Mouse (Mus musculus): Measurements from ENCODE around the gene Cdk2ap2. TPM values are rescaled to one million over a fixed set of nuclear protein-coding genes. Genes with fewer than 3 reads are reported as not detected.
A peak's percentile ranks its signal among the peaks of the same experiment; 100 is the strongest.
"Not testable (repeated sequence)": the region's sequence is repeated elsewhere in the genome, so short reads cannot be mapped to it uniquely, and the experiment has no call there.

Gene Cdk2ap2
- total and polyA plus RNA-seq, 2 experiments from 2014 or later = 57.5 to 64.6 TPM

DNA sequence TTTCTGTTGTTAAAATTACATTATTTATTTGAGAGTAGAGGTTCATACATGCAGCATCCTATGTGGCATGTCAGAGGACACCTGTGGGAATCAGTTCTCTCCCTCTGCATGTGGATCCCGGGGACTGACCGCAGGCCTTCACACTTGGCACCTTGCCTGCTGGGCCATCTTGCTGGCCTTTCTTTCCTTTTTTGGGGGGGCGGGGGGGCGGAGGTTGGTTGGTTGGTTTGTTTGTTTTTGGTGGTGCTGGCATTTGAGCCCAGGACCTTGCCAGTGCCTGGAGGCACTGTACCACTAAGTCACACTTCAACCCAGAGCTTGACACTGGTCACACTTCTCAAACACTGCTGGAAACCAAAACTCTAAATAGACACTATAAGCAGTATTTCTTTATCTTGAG lies 37.4 kb downstream of the Cdk2ap2 start:
- WGBS = 90% methylated on average over 4 of the region's 4 CpGs
- Histone ChIP-seq H3K9ac (replicated peaks; ENCODE audit: low read length) (no peak overlapping the region), H3K36me3 (ENCODE audit: insufficient read depth, low read length) (peaks cover 26% of the 10 kb centered on the region), H3K4me2 (ENCODE audit: low read depth, low read length) (no peak overlapping the region), H3K27ac (no peak overlapping the region), H3K4me1 (ENCODE audit: insufficient read depth, low read length) (no peaks in the 10 kb centered on the region), H3K27me3 (ENCODE audit: insufficient read depth, low read length) (no peaks in the 10 kb centered on the region), H3K4me3 (ENCODE audit: low read length) (no peak overlapping the region), H3K9me3 (ENCODE audit: low read length) (no peaks in the 10 kb centered on the region)
- no peak for DNase-seq (ENCODE audit: low spot score)
- TF ChIP-seq CTCF (IDR thresholded peaks at IDR 0.05; ENCODE audit: low read depth) = no peak
- no peak for ATAC-seq

DNA sequence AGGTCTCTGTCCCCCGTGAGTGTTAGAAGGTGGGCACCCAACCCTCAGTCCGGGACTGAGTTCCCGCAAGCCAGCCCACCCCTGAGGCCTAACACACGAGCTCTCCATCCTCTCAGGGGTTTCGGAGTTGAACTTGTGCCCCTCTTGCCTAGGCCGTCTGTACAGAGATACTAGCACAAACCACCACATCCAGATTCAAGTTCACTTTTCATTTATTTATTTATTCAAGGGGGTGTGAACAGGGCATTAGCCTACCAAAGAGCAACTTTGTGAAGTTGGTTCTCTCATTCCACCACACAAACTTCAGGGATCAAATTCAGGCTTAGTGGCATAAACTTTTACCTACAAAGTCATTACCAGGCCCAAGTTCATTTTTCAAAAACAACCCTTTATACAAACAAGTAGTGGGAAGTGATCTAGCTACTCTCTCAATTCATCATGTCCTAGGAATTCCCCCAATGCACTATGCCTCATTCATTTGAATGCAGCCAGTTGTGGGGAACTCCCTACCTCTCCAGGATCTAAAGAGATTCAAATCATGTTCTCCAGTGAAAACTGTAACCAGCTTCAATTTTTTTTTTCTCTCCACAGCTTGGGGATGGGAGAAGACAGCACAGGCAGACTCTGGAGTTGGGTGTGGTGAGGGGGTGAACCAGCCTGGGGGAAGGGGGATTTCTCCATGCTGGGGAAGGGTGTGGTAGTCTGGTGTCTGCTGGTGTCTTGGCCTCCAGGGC lies 38.4 kb downstream of the Cdk2ap2 start:
- H3K27me3 ChIP-seq (ENCODE audit: insufficient read depth, low read length); H3K4me2 ChIP-seq (ENCODE audit: low read depth, low read length); H3K27ac ChIP-seq; H3K9me3 ChIP-seq (ENCODE audit: low read length); H3K9ac ChIP-seq (replicated peaks; ENCODE audit: low read length); DNase-seq (ENCODE audit: low spot score); H3K4me3 ChIP-seq (ENCODE audit: low read length); ATAC-seq; H3K4me1 ChIP-seq (ENCODE audit: insufficient read depth, low read length): not testable (repeated sequence)
- H3K36me3 ChIP-seq (ENCODE audit: insufficient read depth, low read length) = peaks cover 22% of the 10 kb centered on the region
- WGBS = 85% methylated on average over 6 of the region's 6 CpGs

DNA sequence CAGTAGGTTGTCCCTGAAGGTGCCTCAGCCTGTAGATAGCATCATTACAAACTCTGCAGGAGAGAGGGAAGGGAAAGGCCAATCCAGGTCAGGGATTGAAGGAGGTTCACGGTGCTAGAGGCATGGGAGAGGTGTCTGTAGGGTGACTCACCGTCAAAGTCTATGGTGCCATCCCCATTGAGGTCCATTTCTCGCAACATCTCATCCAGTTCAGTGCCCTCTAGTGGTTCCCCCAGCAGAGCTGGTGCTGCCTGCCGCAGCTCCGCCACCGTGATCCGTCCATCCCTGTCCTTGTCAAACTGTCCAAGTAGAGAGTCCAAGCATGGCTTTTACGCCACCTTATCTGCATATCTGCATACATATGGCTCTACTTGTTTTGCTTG lies 39.0 kb downstream of the Cdk2ap2 start:
- not testable (repeated sequence) for H3K27me3 ChIP-seq (ENCODE audit: insufficient read depth, low read length); H3K27ac ChIP-seq; ATAC-seq; H3K4me2 ChIP-seq (ENCODE audit: low read depth, low read length); H3K9ac ChIP-seq (replicated peaks; ENCODE audit: low read length); H3K4me1 ChIP-seq (ENCODE audit: insufficient read depth, low read length); DNase-seq (ENCODE audit: low spot score); H3K4me3 ChIP-seq (ENCODE audit: low read length); H3K9me3 ChIP-seq (ENCODE audit: low read length)
- 22% methylated on average over 8 of the region's 8 CpGs for WGBS
- peak; percentile 56 for TF ChIP-seq CTCF (IDR thresholded peaks at IDR 0.05; ENCODE audit: low read depth)
- peaks cover 21% of the 10 kb centered on the region for H3K36me3 ChIP-seq (ENCODE audit: insufficient read depth, low read length)

DNA sequence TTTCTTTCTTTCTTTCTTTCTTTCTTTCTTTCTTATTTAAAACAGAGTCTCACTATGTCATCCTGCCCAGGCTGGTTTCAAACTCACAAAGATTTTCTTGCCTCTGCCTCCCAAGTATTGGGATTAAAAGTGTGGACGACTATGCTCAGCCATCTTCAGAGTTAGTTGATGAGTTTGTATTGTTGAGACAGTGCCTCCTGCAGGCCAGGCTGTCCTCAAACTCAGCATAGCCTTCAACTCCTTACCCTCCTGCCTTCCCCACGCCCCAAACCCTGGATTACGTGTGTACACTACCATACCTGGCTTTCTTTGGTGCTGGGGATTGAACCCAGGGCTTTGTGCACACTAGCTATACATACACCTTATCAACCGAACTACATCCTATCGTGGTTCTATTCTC lies 39.5 kb downstream of the Cdk2ap2 start:
- TF ChIP-seq CTCF (IDR thresholded peaks at IDR 0.05; ENCODE audit: low read depth) = no peak
- Histone ChIP-seq H3K27ac (no peak overlapping the region), H3K4me2 (ENCODE audit: low read depth, low read length) (no peak overlapping the region), H3K4me1 (ENCODE audit: insufficient read depth, low read length) (no peaks in the 10 kb centered on the region), H3K4me3 (ENCODE audit: low read length) (no peak overlapping the region), H3K27me3 (ENCODE audit: insufficient read depth, low read length) (no peaks in the 10 kb centered on the region), H3K9me3 (ENCODE audit: low read length) (no peaks in the 10 kb centered on the region), H3K36me3 (ENCODE audit: insufficient read depth, low read length) (peaks cover 16% of the 10 kb centered on the region), H3K9ac (replicated peaks; ENCODE audit: low read length) (no peak overlapping the region)
- WGBS = 82% methylated on average over 5 of the region's 5 CpGs
- no peak for ATAC-seq
- no peak for DNase-seq (ENCODE audit: low spot score)

DNA sequence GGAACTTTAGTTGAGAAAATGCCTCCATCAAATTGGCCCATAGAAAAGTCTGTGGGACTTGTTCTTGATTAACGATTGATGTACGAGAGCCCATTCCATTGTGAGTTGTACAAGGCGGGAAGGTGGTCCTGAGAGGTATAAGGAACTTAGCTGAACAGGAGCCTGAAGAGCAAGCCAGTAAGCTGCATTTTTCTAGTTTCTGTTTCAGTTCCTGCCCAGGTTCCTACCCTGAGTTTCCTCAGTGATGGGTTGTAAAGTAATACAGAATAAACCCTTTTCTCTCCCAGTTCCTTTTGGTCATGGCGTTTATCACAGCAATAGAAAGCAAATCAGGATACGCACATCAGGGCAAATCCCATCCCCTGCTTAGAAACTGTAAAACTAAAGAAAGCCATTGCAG lies 40.9 kb downstream of the Cdk2ap2 start:
- H3K4me3 ChIP-seq (ENCODE audit: low read length) = no peak overlapping the region
- DNase-seq (ENCODE audit: low spot score) = no peak
- no peaks in the 10 kb centered on the region for H3K27me3 ChIP-seq (ENCODE audit: insufficient read depth, low read length)
- H3K36me3 ChIP-seq (ENCODE audit: insufficient read depth, low read length) = peaks cover 1% of the 10 kb centered on the region; the same call in 1 of the 2 replicates
- no peak overlapping the region for H3K4me2 ChIP-seq (ENCODE audit: low read depth, low read length)
- TF ChIP-seq CTCF (IDR thresholded peaks at IDR 0.05; ENCODE audit: low read depth) = no peak
- H3K4me1 ChIP-seq (ENCODE audit: insufficient read depth, low read length) = no peaks in the 10 kb centered on the region
- H3K9me3 ChIP-seq (ENCODE audit: low read length) = no peaks in the 10 kb centered on the region
- H3K9ac ChIP-seq (replicated peaks; ENCODE audit: low read length) = no peak overlapping the region
- no peak for ATAC-seq
- H3K27ac ChIP-seq = no peak overlapping the region
- WGBS = 85% methylated on average over 5 of the region's 5 CpGs

DNA sequence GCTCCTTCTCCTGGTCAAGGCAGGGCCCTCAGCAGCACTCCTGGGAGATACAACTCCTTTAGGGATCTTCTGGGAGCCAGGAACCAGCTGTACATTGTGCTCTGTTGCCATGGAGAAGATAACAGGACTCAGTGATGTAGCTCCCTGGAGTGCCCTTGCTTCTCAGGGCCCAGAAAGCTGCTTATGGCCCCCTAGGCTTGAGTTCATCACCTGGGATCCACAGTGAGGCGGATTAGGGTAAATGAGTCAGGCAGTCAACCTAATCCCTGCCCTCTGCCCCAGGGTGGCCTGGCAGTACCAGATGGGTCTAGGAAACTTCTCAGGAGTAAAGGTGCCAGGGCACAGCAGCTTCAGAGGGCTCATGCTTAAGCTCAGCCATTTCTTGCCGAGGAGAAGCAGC lies 42.5 kb downstream of the Cdk2ap2 start, which contains the start of gene Gpr152:
Gpr152 (plus strand) TSS at position 342 of the 400 bp plus-strand sequence.
- no peak; the same call in 1 of the 2 replicates for ATAC-seq
- no peaks in the 10 kb centered on the region for H3K9me3 ChIP-seq (ENCODE audit: low read length)
- H3K27me3 ChIP-seq (ENCODE audit: insufficient read depth, low read length) = no peaks in the 10 kb centered on the region
- H3K27ac ChIP-seq = no peak within 1 kb of the TSS
- H3K4me1 ChIP-seq (ENCODE audit: insufficient read depth, low read length) = no peaks in the 10 kb centered on the region
- no peak within 1 kb of the TSS for H3K9ac ChIP-seq (replicated peaks; ENCODE audit: low read length)
- no peaks in the 10 kb centered on the region for H3K36me3 ChIP-seq (ENCODE audit: insufficient read depth, low read length)
- no peak for DNase-seq (ENCODE audit: low spot score)
- H3K4me2 ChIP-seq (ENCODE audit: low read depth, low read length) = no peak within 1 kb of the TSS
- H3K4me3 ChIP-seq (ENCODE audit: low read length) = no peak within 1 kb of the TSS
- 64% methylated on average over 2 of the region's 2 CpGs for WGBS
- TF ChIP-seq CTCF (IDR thresholded peaks at IDR 0.05; ENCODE audit: low read depth) = no peak

DNA sequence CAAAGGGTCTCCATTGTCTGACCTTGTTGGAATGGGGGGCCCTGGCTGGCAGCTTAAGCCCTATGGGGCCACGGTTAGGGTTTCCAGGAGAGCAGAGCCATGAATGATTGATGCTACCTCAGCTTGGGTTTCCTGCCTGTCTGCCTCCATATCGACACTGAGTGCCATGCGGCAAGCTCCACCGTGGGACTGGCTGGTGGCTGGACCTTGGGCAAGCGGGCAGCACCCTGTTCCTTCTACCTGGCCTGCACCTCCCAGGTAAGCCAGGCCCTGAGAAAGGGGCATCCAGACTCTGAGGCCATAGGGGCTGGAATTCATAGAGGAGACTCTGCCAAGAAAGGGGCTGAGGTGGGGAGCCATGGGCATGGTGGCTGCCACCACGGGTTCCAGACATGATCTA lies 43.2 kb downstream of the Cdk2ap2 start:
- ATAC-seq (no peak), DNase-seq (ENCODE audit: low spot score) (no peak)
- Histone ChIP-seq H3K36me3 (ENCODE audit: insufficient read depth, low read length) (no peaks in the 10 kb centered on the region), H3K27ac (no peak overlapping the region), H3K9ac (replicated peaks; ENCODE audit: low read length) (no peak overlapping the region), H3K4me3 (ENCODE audit: low read length) (no peak overlapping the region), H3K27me3 (ENCODE audit: insufficient read depth, low read length) (no peaks in the 10 kb centered on the region), H3K4me1 (ENCODE audit: insufficient read depth, low read length) (no peaks in the 10 kb centered on the region), H3K4me2 (ENCODE audit: low read depth, low read length) (no peak overlapping the region), H3K9me3 (ENCODE audit: low read length) (no peaks in the 10 kb centered on the region)
- 77% methylated on average over 6 of the region's 6 CpGs for WGBS
- TF ChIP-seq CTCF (IDR thresholded peaks at IDR 0.05; ENCODE audit: low read depth) = no peak
